Comparison of ENCODE assay signal across 19 mouse cellular contexts in genomic region chr1:136430126-136430818, GRCm38 (mm10). TPM values are rescaled to one million over a fixed set of nuclear protein-coding genes. Genes with fewer than 3 reads are reported as not detected.
A peak's percentile ranks its signal among the peaks of the same experiment; 100 is the strongest.
DNase-seq lines count a peak whose midpoint lies in the region; ATAC-seq and TF ChIP-seq lines count a peak whose summit lies in the region.
"Had no signal": no experiment of that assay in that cellular context is flagged by ENCODE, and none has a peak within 500 bp of the region (broad histone marks: within the 10 kb centered on the region; RNA-seq: fewer than 3 reads in every experiment).

No protein-coding gene starts in this region.

- peaks cover 12% of the 10 kb centered on the region for H3K4me1 ChIP-seq in limb, embryonic 12.5 days (replicated peaks)
- H3K4me1 ChIP-seq in limb, embryonic 10.5 days = peaks cover 13% of the 10 kb centered on the region
- H3K4me1 ChIP-seq in G1E (ENCODE audit: insufficient read depth, low read depth, low read length) = peaks cover 40% of the 10 kb centered on the region
- H3K4me1 ChIP-seq in embryonic facial prominence, embryonic 15.5 days = 0 out of 2 replicates have a peak, but pooled peaks cover 11% of the 10 kb centered on the region
- H3K4me1 ChIP-seq: forebrain, embryonic 15.5 days; hindbrain, embryonic 12.5 days; midbrain, embryonic 15.5 days had no signal

- H3K27me3 ChIP-seq in limb, embryonic 12.5 days = no peaks in the 10 kb centered on the region
- H3K27me3 ChIP-seq in limb, embryonic 10.5 days (ENCODE audit: low read depth, poor library complexity, severe bottlenecking) = no peaks in the 10 kb centered on the region
- no peaks in the 10 kb centered on the region for H3K27me3 ChIP-seq in G1E (ENCODE audit: insufficient read depth, low read length)
- H3K27me3 ChIP-seq in embryonic facial prominence, embryonic 15.5 days = no peaks in the 10 kb centered on the region
- H3K27me3 ChIP-seq: forebrain, embryonic 15.5 days; hindbrain, embryonic 12.5 days; limb, embryonic 15.5 days; midbrain, embryonic 15.5 days had no signal

- no peak for TF ChIP-seq CTCF in G1E (IDR thresholded peaks at IDR 0.05; ENCODE audit: low read depth, low read length)

- no peak overlapping the region for H3K27ac ChIP-seq in limb, embryonic 12.5 days
- H3K27ac ChIP-seq in limb, embryonic 10.5 days = no peak overlapping the region; the same call in 1 of the 2 replicates
- H3K27ac ChIP-seq in embryonic facial prominence, embryonic 15.5 days (replicated peaks) = peak overlapping the region; percentile 51; the same call in 1 of the 2 replicates
- H3K27ac ChIP-seq: forebrain, embryonic 15.5 days; heart, embryonic 10.5 days; hindbrain, embryonic 12.5 days; limb, embryonic 15.5 days; macrophage; midbrain, embryonic 15.5 days had no signal

- H3K9ac ChIP-seq in limb, embryonic 12.5 days (replicated peaks) = 0 out of 2 replicates have a peak overlapping the region, but pooled peaks have one; percentile 42
- H3K9ac ChIP-seq in embryonic facial prominence, embryonic 15.5 days = no peak overlapping the region
- H3K9ac ChIP-seq: forebrain, embryonic 15.5 days; hindbrain, embryonic 12.5 days; limb, embryonic 15.5 days; midbrain, embryonic 15.5 days had no signal

- WGBS in limb, embryonic 12.5 days = 38% methylated on average over 7 of the region's 7 CpGs
- WGBS in limb, embryonic 10.5 days = 61% methylated on average over 7 of the region's 7 CpGs
- 43% methylated on average over 7 of the region's 7 CpGs for WGBS in embryonic facial prominence, embryonic 15.5 days

- no peak overlapping the region for H3K4me3 ChIP-seq in limb, embryonic 12.5 days (replicated peaks)
- H3K4me3 ChIP-seq in limb, embryonic 10.5 days = no peak overlapping the region
- H3K4me3 ChIP-seq in G1E (ENCODE audit: low read depth, low read length) = no peak overlapping the region
- no peak overlapping the region for H3K4me3 ChIP-seq in embryonic facial prominence, embryonic 15.5 days (replicated peaks)
- H3K4me3 ChIP-seq: forebrain, embryonic 15.5 days; heart, embryonic 10.5 days; hindbrain, embryonic 12.5 days; limb, embryonic 15.5 days; midbrain, embryonic 15.5 days; myocyte had no signal

- no peak for ATAC-seq in limb, embryonic 12.5 days (ENCODE audit: insufficient number of reproducible peaks, insufficient read depth, low FRiP score, low TSS enrichment, low read depth)
- ATAC-seq in G1E (ENCODE audit: extremely low read depth, insufficient number of reproducible peaks, low FRiP score, poor library complexity, severe bottlenecking) = peak; percentile 58
- ATAC-seq in embryonic facial prominence, embryonic 15.5 days (ENCODE audit: insufficient number of reproducible peaks, low FRiP score, low TSS enrichment, low read depth) = peak; percentile 48; the same call in 1 of the 2 replicates
- ATAC-seq in megakaryocyte progenitor cell, adult 5-6 weeks (replicated peaks; ENCODE audit: poor library complexity) = 0 out of 2 replicates have a peak, but pooled peaks have one; percentile 20
- no peak for ATAC-seq in megakaryocyte-erythroid progenitor cell, adult 5-6 weeks (replicated peaks; ENCODE audit: low FRiP score, low TSS enrichment, poor library complexity, severe bottlenecking)
- ATAC-seq: forebrain, embryonic 15.5 days; midbrain, embryonic 15.5 days had no signal

- no peaks in the 10 kb centered on the region for H3K9me3 ChIP-seq in limb, embryonic 12.5 days
- H3K9me3 ChIP-seq in limb, embryonic 10.5 days (replicated peaks) = no peaks in the 10 kb centered on the region
- H3K9me3 ChIP-seq in G1E (replicated peaks) = no peaks in the 10 kb centered on the region
- no peaks in the 10 kb centered on the region for H3K9me3 ChIP-seq in embryonic facial prominence, embryonic 15.5 days (replicated peaks)
- H3K9me3 ChIP-seq: forebrain, embryonic 15.5 days; heart, embryonic 10.5 days; hindbrain, embryonic 12.5 days; limb, embryonic 15.5 days; midbrain, embryonic 15.5 days had no signal

- peaks cover 39% of the 10 kb centered on the region; the same call in 1 of the 2 replicates for H3K36me3 ChIP-seq in limb, embryonic 12.5 days
- peaks cover 28% of the 10 kb centered on the region for H3K36me3 ChIP-seq in limb, embryonic 10.5 days
- H3K36me3 ChIP-seq in G1E (replicated peaks) = peaks cover 31% of the 10 kb centered on the region
- H3K36me3 ChIP-seq in embryonic facial prominence, embryonic 15.5 days = peaks cover 11% of the 10 kb centered on the region

- no peak overlapping the region for H3K4me2 ChIP-seq in limb, embryonic 12.5 days
- no peak overlapping the region for H3K4me2 ChIP-seq in embryonic facial prominence, embryonic 15.5 days (replicated peaks)
- H3K4me2 ChIP-seq: forebrain, embryonic 15.5 days; hindbrain, embryonic 12.5 days; limb, embryonic 15.5 days; midbrain, embryonic 15.5 days had no signal

- DNase-seq in limb, embryonic 10.5 days (ENCODE audit: low spot score) = no peak
- peak; percentile 28 for DNase-seq in G1E (ENCODE audit: low spot score)
- no peak for DNase-seq in cerebellum, adult 9-10 months
- DNase-seq: adrenal gland, postnatal 25 days; cerebellum, adult 18-20 months; gastrocnemius, postnatal 36 days; kidney, adult 8-10 months; thymus, postnatal 25 days had no signal

RNA-seq across cellular contexts. Expression of gene Ddx59, which starts 15.2 kb away (rescaled TPM):
- polyA plus RNA-seq in limb, embryonic 12.5 days (2016; fragmentation: Nextera tagmentation; extraction: Ambion mirVana) = 20.9 and 21.1 TPM in 2 replicates
- polyA plus RNA-seq in limb, embryonic 10.5 days (2016; fragmentation: Nextera tagmentation; extraction: Ambion mirVana) = 16.5 and 17.8 TPM in 2 replicates
- total RNA-seq in G1E (2014; fragmentation: Nextera tagmentation) (26.7 and 26.8 TPM in 2 replicates), G1E (2017) (23.9 and 24.3 TPM in 2 replicates)
- polyA plus RNA-seq in G1E (2012) = 1.3 and 2.7 TPM in 2 replicates
- polyA plus RNA-seq in embryonic facial prominence, embryonic 15.5 days (2015; fragmentation: Nextera tagmentation; extraction: Ambion mirVana) = 19.7 and 20.3 TPM in 2 replicates
- total RNA-seq in megakaryocyte progenitor cell, adult 5-6 weeks (2015) = 7.2 and 9.8 TPM in 2 replicates
- 8.4 and 11.8 TPM in 2 replicates for total RNA-seq in megakaryocyte progenitor cell, adult 5-6 weeks (2017)
- 11.7 and 17.2 TPM in 2 replicates for total RNA-seq in megakaryocyte-erythroid progenitor cell, adult 5-6 weeks (2014; fragmentation: Nextera tagmentation)
- 16.6 and 17.2 TPM in 2 replicates for total RNA-seq in megakaryocyte-erythroid progenitor cell, adult 5-6 weeks (2017)

RNA-seq across cellular contexts. Expression of gene Kif14, which starts 35.9 kb away (rescaled TPM):
- 8.8 and 9.8 TPM in 2 replicates for polyA plus RNA-seq in limb, embryonic 12.5 days (2016; fragmentation: Nextera tagmentation; extraction: Ambion mirVana)
- polyA plus RNA-seq in limb, embryonic 10.5 days (2016; fragmentation: Nextera tagmentation; extraction: Ambion mirVana) = 7.7 and 9.8 TPM in 2 replicates
- total RNA-seq in G1E (2014; fragmentation: Nextera tagmentation) (53.3 and 56.7 TPM in 2 replicates), G1E (2017) (29.5 and 33.9 TPM in 2 replicates)
- 1.4 and 1.9 TPM in 2 replicates for polyA plus RNA-seq in G1E (2012)
- polyA plus RNA-seq in embryonic facial prominence, embryonic 15.5 days (2015; fragmentation: Nextera tagmentation; extraction: Ambion mirVana) = 4.0 and 5.2 TPM in 2 replicates
- 13.8 and 17.5 TPM in 2 replicates for total RNA-seq in megakaryocyte progenitor cell, adult 5-6 weeks (2015)
- 20.9 and 22.2 TPM in 2 replicates for total RNA-seq in megakaryocyte progenitor cell, adult 5-6 weeks (2017)
- total RNA-seq in megakaryocyte-erythroid progenitor cell, adult 5-6 weeks (2014; fragmentation: Nextera tagmentation) = 16.2 and 19.3 TPM in 2 replicates
- total RNA-seq in megakaryocyte-erythroid progenitor cell, adult 5-6 weeks (2017) = 16.5 and 17.5 TPM in 2 replicates

Comparison
In these comparisons a context has a peak if more than half of its experiments do, and no peak if none do; other contexts are left out.
1. ATAC-seq: peak in G1E (single experiment), embryonic facial prominence, embryonic 15.5 days (single experiment) and megakaryocyte progenitor cell, adult 5-6 weeks (single experiment); none in limb, embryonic 12.5 days (single experiment) and megakaryocyte-erythroid progenitor cell, adult 5-6 weeks (single experiment).